In genomic region chrX:136319953-136320352, GRCm38 (mm10) we compare ENCODE assay signal across 24 mouse cellular contexts.
"Had no signal": no experiment of that assay in that cellular context is flagged by ENCODE, and none has a peak within 500 bp of the region (broad histone marks: within the 10 kb centered on the region; RNA-seq: fewer than 3 reads in every experiment).

No protein-coding gene starts in this region.

- H3K9ac ChIP-seq: liver, embryonic 14.5 days; liver, postnatal 0 days; lung, embryonic 15.5 days; midbrain, embryonic 12.5 days; neural tube, embryonic 13.5 days; neural tube, embryonic 15.5 days had no signal

- ATAC-seq: liver, postnatal 0 days; lung, postnatal 0 days; midbrain, embryonic 16.5 days had no signal

- H3K9me3 ChIP-seq: lung, embryonic 15.5 days; megakaryocyte, embryonic 14.5 days; midbrain, embryonic 10.5 days; midbrain, embryonic 12.5 days; neural tube, embryonic 13.5 days; neural tube, embryonic 15.5 days had no signal

- DNase-seq: liver, postnatal 0 days; lung, adult 2 months; lung, postnatal 14 days; lung, postnatal 36 days; midbrain, embryonic 14.5 days; retina, postnatal 1 day; right cerebral cortex, adult 18-20 months; right cerebral cortex, postnatal 25 days; right cerebral cortex, postnatal 4 days; spleen, adult 18-20 months; thymus, adult 18-20 months; thymus, postnatal 14 days; thymus, postnatal 36 days had no signal

- H3K27me3 ChIP-seq: lung, embryonic 15.5 days; midbrain, embryonic 12.5 days; neural tube, embryonic 13.5 days; neural tube, embryonic 15.5 days had no signal

- H3K4me2 ChIP-seq: lung, embryonic 15.5 days; midbrain, embryonic 12.5 days; neural tube, embryonic 13.5 days; neural tube, embryonic 15.5 days had no signal

- H3K27ac ChIP-seq: liver, embryonic 14.5 days; lung, embryonic 15.5 days; macrophage; midbrain, embryonic 10.5 days; midbrain, embryonic 12.5 days; neural tube, embryonic 13.5 days; neural tube, embryonic 15.5 days had no signal

- H3K36me3 ChIP-seq: lung, embryonic 15.5 days; midbrain, embryonic 10.5 days; midbrain, embryonic 12.5 days; neural tube, embryonic 13.5 days; neural tube, embryonic 15.5 days had no signal

- H3K4me3 ChIP-seq: lung, embryonic 15.5 days; megakaryocyte, embryonic 14.5 days; midbrain, embryonic 10.5 days; midbrain, embryonic 12.5 days; myocyte; neural tube, embryonic 13.5 days; neural tube, embryonic 15.5 days had no signal

- H3K4me1 ChIP-seq: lung, embryonic 15.5 days; megakaryocyte, embryonic 14.5 days; midbrain, embryonic 10.5 days; midbrain, embryonic 12.5 days; neural tube, embryonic 13.5 days; neural tube, embryonic 15.5 days had no signal
